8 mouse cellular contexts compared by ENCODE assay signal in genomic region chr11:90417921-90418320, GRCm38 (mm10). TPM values are rescaled to one million over a fixed set of nuclear protein-coding genes. Genes with fewer than 3 reads are reported as not detected.
DNase-seq lines count a peak whose midpoint lies in the region; ATAC-seq and TF ChIP-seq lines count a peak whose summit lies in the region.

No protein-coding gene starts in this region.

- H3K27me3 ChIP-seq in hindbrain, postnatal 0 days (ENCODE audit: insufficient read depth, low read length): 0 out of 2 replicates have a peak, but pooled peaks cover 6% of the 10 kb centered on the region

- peak overlapping the region; percentile 90 for H3K27ac ChIP-seq in gastrocnemius, adult 2 months
- 0 out of 2 replicates have a peak overlapping the region, but pooled peaks have one; percentile 8 for H3K27ac ChIP-seq in hindbrain, postnatal 0 days

- H3K36me3 ChIP-seq in hindbrain, postnatal 0 days (ENCODE audit: insufficient read depth, low read length): no peaks in the 10 kb centered on the region

- WGBS in hindbrain, postnatal 0 days: under 1% methylated on average over 40 of the region's 42 CpGs

- intact Hi-C loops in gastrocnemius, adult 2 months (cut with DNase I): loop anchor here (1.0 kb wide), 1 partner anchor 28 kb away; the partner anchor contains the start of gene Hlf

- 0 out of 2 replicates have a peak, but pooled peaks cover 2% of the 10 kb centered on the region for H3K4me1 ChIP-seq in hindbrain, postnatal 0 days (ENCODE audit: insufficient read depth, low read length)

- peak overlapping the region; percentile 72 for H3K4me3 ChIP-seq in gastrocnemius, adult 2 months
- H3K4me3 ChIP-seq in hindbrain, postnatal 0 days (ENCODE audit: low read length): peak overlapping the region; percentile 34

- H3K4me2 ChIP-seq in hindbrain, postnatal 0 days (ENCODE audit: low read depth, low read length): peak overlapping the region; percentile 63

- peak; percentile 100 for ATAC-seq in hindbrain, postnatal 0 days

- 0 out of 2 replicates have a peak overlapping the region, but pooled peaks have one; percentile 19 for H3K9ac ChIP-seq in hindbrain, postnatal 0 days (replicated peaks; ENCODE audit: low read length)

- no peaks in the 10 kb centered on the region for H3K9me3 ChIP-seq in hindbrain, postnatal 0 days (ENCODE audit: low read length)

- peak; percentile 91 for DNase-seq in T-cell, adult 2 months (ENCODE audit: low spot score)
- peak; percentile 96 for DNase-seq in cerebellum, postnatal 4 days (ENCODE audit: low spot score in 2 of 2)
- peak; percentile 100 for DNase-seq in gastrocnemius, adult 2 months
- peak; percentile 98 for DNase-seq in hindbrain, postnatal 0 days (ENCODE audit: low spot score)
- peak; percentile 99 for DNase-seq in left cerebral cortex, adult 18-20 months (ENCODE audit: low spot score in 2 of 2)
- DNase-seq in lung, postnatal 4 days: peak; percentile 95 to 97
- DNase-seq in right cerebral cortex, adult 2 months (ENCODE audit: low spot score in 2 of 2): peak; percentile 98
- DNase-seq in urinary bladder, postnatal 10 days (ENCODE audit: low spot score): peak; percentile 94

- no peak for TF ChIP-seq CTCF in gastrocnemius, adult 2 months (IDR thresholded peaks at IDR 0.05)
- TF ChIP-seq CTCF in hindbrain, postnatal 0 days (IDR thresholded peaks at IDR 0.05; ENCODE audit: low read depth): no peak

RNA-seq across cellular contexts. Expression of gene Hlf, which starts 27.2 kb away (rescaled TPM):
- total RNA-seq in gastrocnemius, adult 2 months (2021): 1 to 10 TPM; 3.7 to 8.3 TPM
- total RNA-seq in hindbrain, postnatal 0 days (2014; rRNA removed): 4.6 and 10.4 TPM in 2 replicates
- 9.6 and 10.2 TPM in 2 replicates for polyA plus RNA-seq in hindbrain, postnatal 0 days (2015; fragmentation: Nextera tagmentation; extraction: Ambion mirVana)
- total RNA-seq in left cerebral cortex, adult 18-20 months (2021): 100 to 1,000 TPM; 124 to 142 TPM

Comparison
In these comparisons a context has a peak if more than half of its experiments do, and no peak if none do; other contexts are left out.
1. Peak in every context shown above with its lines: DNase-seq, ATAC-seq, H3K4me3 ChIP-seq and H3K27ac ChIP-seq.
2. RNA of gene Hlf, which starts 27.2 kb away (total RNA-seq): 124 to 142 TPM in left cerebral cortex, adult 18-20 months; 4.6 to 10.4 TPM in hindbrain, postnatal 0 days and 3.7 to 8.3 TPM in gastrocnemius, adult 2 months; every median in the first group is over 10 times any median in the second.